In genomic region chr15:31417409-31417795, GRCm38 (mm10) we compare ENCODE assay signal across 8 mouse cellular contexts. TPM values are rescaled to one million over a fixed set of nuclear protein-coding genes. Genes with fewer than 3 reads are reported as not detected.
DNase-seq lines count a peak whose midpoint lies in the region; ATAC-seq and TF ChIP-seq lines count a peak whose summit lies in the region.

No protein-coding gene starts in this region.

- WGBS in heart, adult 2 months = 39% methylated on average over 6 of the region's 6 CpGs
- 81% methylated on average over 6 of the region's 6 CpGs for WGBS in midbrain, embryonic 13.5 days
- WGBS in midbrain, embryonic 15.5 days = 65% methylated on average over 6 of the region's 6 CpGs
- WGBS in hindbrain, embryonic 13.5 days = 68% methylated on average over 6 of the region's 6 CpGs
- 77% methylated on average over 6 of the region's 6 CpGs for WGBS in forebrain, embryonic 15.5 days

- DNase-seq in heart, adult 2 months = no peak
- no peak for DNase-seq in heart, postnatal 36 days
- DNase-seq in urinary bladder, postnatal 10 days (ENCODE audit: low spot score) = no peak
- DNase-seq in natural killer cell, adult 2 months (ENCODE audit: low spot score in 2 of 2) = no peak

- H3K27me3 ChIP-seq in heart, adult 2 months (ENCODE audit: control insufficient read depth, insufficient read depth, low read length) = no peaks in the 10 kb centered on the region
- no peaks in the 10 kb centered on the region for H3K27me3 ChIP-seq in midbrain, embryonic 13.5 days
- no peaks in the 10 kb centered on the region for H3K27me3 ChIP-seq in midbrain, embryonic 15.5 days (replicated peaks)
- H3K27me3 ChIP-seq in hindbrain, embryonic 13.5 days = no peaks in the 10 kb centered on the region
- no peaks in the 10 kb centered on the region for H3K27me3 ChIP-seq in forebrain, embryonic 15.5 days

- no peak for TF ChIP-seq POLR2A in heart, adult 2 months (IDR thresholded peaks at IDR 0.05; ENCODE audit: insufficient read depth, low read depth, low read length)

- peak overlapping the region; percentile 76 for H3K27ac ChIP-seq in heart, adult 2 months
- H3K27ac ChIP-seq in midbrain, embryonic 13.5 days = no peak overlapping the region
- no peak overlapping the region for H3K27ac ChIP-seq in midbrain, embryonic 15.5 days
- 0 out of 2 replicates have a peak overlapping the region, but pooled peaks have one; percentile 40 for H3K27ac ChIP-seq in hindbrain, embryonic 13.5 days
- H3K27ac ChIP-seq in forebrain, embryonic 15.5 days (replicated peaks) = no peak overlapping the region

- ATAC-seq in midbrain, embryonic 13.5 days = 0 out of 2 replicates have a peak, but pooled peaks have one; percentile 55
- ATAC-seq in midbrain, embryonic 15.5 days (replicated peaks) = no peak
- ATAC-seq in hindbrain, embryonic 13.5 days (ENCODE audit: low FRiP score) = no peak; the same call in 1 of the 2 replicates
- no peak for ATAC-seq in forebrain, embryonic 15.5 days (replicated peaks)

- H3K79me2 ChIP-seq in heart, adult 2 months (replicated peaks; ENCODE audit: control insufficient read depth, insufficient read depth, low read length) = no peaks in the 10 kb centered on the region

- intact Hi-C loops in heart, adult 2 months (cut with DNase I) = no loop called here
- intact Hi-C loops in heart, postnatal 36 days (cut with DNase I) = no loop called here

- no peak for TF ChIP-seq EP300 in heart, adult 2 months (IDR thresholded peaks at IDR 0.05; ENCODE audit: insufficient read depth, low read depth, low read length)

- TF ChIP-seq CTCF in heart, adult 2 months (IDR thresholded peaks at IDR 0.05) = no peak

- no peak overlapping the region for H3K4me3 ChIP-seq in heart, adult 2 months
- H3K4me3 ChIP-seq in midbrain, embryonic 13.5 days (replicated peaks) = no peak overlapping the region
- H3K4me3 ChIP-seq in midbrain, embryonic 15.5 days = no peak overlapping the region
- no peak overlapping the region for H3K4me3 ChIP-seq in hindbrain, embryonic 13.5 days
- no peak overlapping the region for H3K4me3 ChIP-seq in forebrain, embryonic 15.5 days

- no peak overlapping the region for H3K9ac ChIP-seq in heart, adult 2 months (ENCODE audit: low read depth, low read length)
- H3K9ac ChIP-seq in midbrain, embryonic 13.5 days (replicated peaks) = no peak overlapping the region
- no peak overlapping the region for H3K9ac ChIP-seq in midbrain, embryonic 15.5 days
- H3K9ac ChIP-seq in hindbrain, embryonic 13.5 days = no peak overlapping the region
- H3K9ac ChIP-seq in forebrain, embryonic 15.5 days (replicated peaks) = no peak overlapping the region

- H3K4me2 ChIP-seq in midbrain, embryonic 13.5 days (replicated peaks) = no peak overlapping the region
- no peak overlapping the region for H3K4me2 ChIP-seq in midbrain, embryonic 15.5 days
- no peak overlapping the region for H3K4me2 ChIP-seq in hindbrain, embryonic 13.5 days
- H3K4me2 ChIP-seq in forebrain, embryonic 15.5 days (replicated peaks) = no peak overlapping the region

- no peaks in the 10 kb centered on the region for H3K9me3 ChIP-seq in midbrain, embryonic 13.5 days
- no peaks in the 10 kb centered on the region for H3K9me3 ChIP-seq in midbrain, embryonic 15.5 days
- H3K9me3 ChIP-seq in hindbrain, embryonic 13.5 days = no peaks in the 10 kb centered on the region
- H3K9me3 ChIP-seq in forebrain, embryonic 15.5 days = no peaks in the 10 kb centered on the region

- no peaks in the 10 kb centered on the region for H3K36me3 ChIP-seq in heart, adult 2 months (ENCODE audit: control insufficient read depth, insufficient read depth, low read length)
- H3K36me3 ChIP-seq in midbrain, embryonic 13.5 days = no peaks in the 10 kb centered on the region
- H3K36me3 ChIP-seq in midbrain, embryonic 15.5 days (replicated peaks) = no peaks in the 10 kb centered on the region
- no peaks in the 10 kb centered on the region for H3K36me3 ChIP-seq in hindbrain, embryonic 13.5 days
- H3K36me3 ChIP-seq in forebrain, embryonic 15.5 days = no peaks in the 10 kb centered on the region

- peaks cover 6% of the 10 kb centered on the region for H3K4me1 ChIP-seq in heart, adult 2 months (ENCODE audit: control insufficient read depth, insufficient read depth, low read length)
- peaks cover 3% of the 10 kb centered on the region; the same call in 1 of the 2 replicates for H3K4me1 ChIP-seq in midbrain, embryonic 13.5 days (replicated peaks)
- H3K4me1 ChIP-seq in midbrain, embryonic 15.5 days = no peaks in the 10 kb centered on the region
- no peaks in the 10 kb centered on the region for H3K4me1 ChIP-seq in hindbrain, embryonic 13.5 days (replicated peaks)
- no peaks in the 10 kb centered on the region for H3K4me1 ChIP-seq in forebrain, embryonic 15.5 days

RNA-seq across cellular contexts. Expression of gene Ropn1l, which starts 36.1 kb away (rescaled TPM):
- total RNA-seq in heart, adult 2 months (2021) = not detected
- 0.67 and 0.86 TPM in 2 replicates for polyA plus RNA-seq in heart, adult 2 months (2012; rRNA removed)
- total RNA-seq in heart, postnatal 36 days (2021) = not detected
- 1.8 and 2.1 TPM in 2 replicates for polyA plus RNA-seq in midbrain, embryonic 13.5 days (2015; fragmentation: Nextera tagmentation; extraction: Ambion mirVana)
- polyA plus RNA-seq in midbrain, embryonic 15.5 days (2015; fragmentation: Nextera tagmentation; extraction: Ambion mirVana) = 1.6 and 1.9 TPM in 2 replicates
- 1.4 and 2.5 TPM in 2 replicates for polyA plus RNA-seq in hindbrain, embryonic 13.5 days (2015; fragmentation: Nextera tagmentation; extraction: Ambion mirVana)
- 1.6 and 1.9 TPM in 2 replicates for polyA plus RNA-seq in forebrain, embryonic 15.5 days (2015; fragmentation: Nextera tagmentation; extraction: Ambion mirVana)

RNA-seq across cellular contexts. Expression of gene Ankrd33b, which starts 49.9 kb away (rescaled TPM):
- 10 to 100 TPM; 28.6 to 32.8 TPM for total RNA-seq in heart, adult 2 months (2021)
- polyA plus RNA-seq in heart, adult 2 months (2012; rRNA removed) = 7.8 and 16.5 TPM in 2 replicates
- total RNA-seq in heart, postnatal 36 days (2021) = 10 to 100 TPM; 22.9 to 32.0 TPM
- 0.64 and 0.86 TPM in 2 replicates for polyA plus RNA-seq in midbrain, embryonic 13.5 days (2015; fragmentation: Nextera tagmentation; extraction: Ambion mirVana)
- 0.65 and 1.1 TPM in 2 replicates for polyA plus RNA-seq in midbrain, embryonic 15.5 days (2015; fragmentation: Nextera tagmentation; extraction: Ambion mirVana)
- polyA plus RNA-seq in hindbrain, embryonic 13.5 days (2015; fragmentation: Nextera tagmentation; extraction: Ambion mirVana) = 0.71 and 1.5 TPM in 2 replicates
- 0.43 and 0.60 TPM in 2 replicates for polyA plus RNA-seq in forebrain, embryonic 15.5 days (2015; fragmentation: Nextera tagmentation; extraction: Ambion mirVana)

Comparison
In these comparisons a context has a peak if more than half of its experiments do, and no peak if none do; other contexts are left out.
1. H3K27ac ChIP-seq: peak in heart, adult 2 months (single experiment) and hindbrain, embryonic 13.5 days (single experiment); none in midbrain, embryonic 13.5 days (single experiment), midbrain, embryonic 15.5 days (single experiment) and forebrain, embryonic 15.5 days (single experiment).